Mouse (Mus musculus) T-helper 17 cell (primary cell): ENCODE measurements around the gene Selenot.

Source experiments
- in situ Hi-C, 2 experiments: fragments of 300-600 bp; cut with MboI, MseI; formaldehyde crosslinking; loops; 1 replicate in 1 of 2; 2 replicates in 1 of 2; pipeline ENCODE4 v1.15.1; 2025; ENCODE audit warnings: high pct_unique_total_duplicates in 2 of 2

Selenot gene

DNA sequence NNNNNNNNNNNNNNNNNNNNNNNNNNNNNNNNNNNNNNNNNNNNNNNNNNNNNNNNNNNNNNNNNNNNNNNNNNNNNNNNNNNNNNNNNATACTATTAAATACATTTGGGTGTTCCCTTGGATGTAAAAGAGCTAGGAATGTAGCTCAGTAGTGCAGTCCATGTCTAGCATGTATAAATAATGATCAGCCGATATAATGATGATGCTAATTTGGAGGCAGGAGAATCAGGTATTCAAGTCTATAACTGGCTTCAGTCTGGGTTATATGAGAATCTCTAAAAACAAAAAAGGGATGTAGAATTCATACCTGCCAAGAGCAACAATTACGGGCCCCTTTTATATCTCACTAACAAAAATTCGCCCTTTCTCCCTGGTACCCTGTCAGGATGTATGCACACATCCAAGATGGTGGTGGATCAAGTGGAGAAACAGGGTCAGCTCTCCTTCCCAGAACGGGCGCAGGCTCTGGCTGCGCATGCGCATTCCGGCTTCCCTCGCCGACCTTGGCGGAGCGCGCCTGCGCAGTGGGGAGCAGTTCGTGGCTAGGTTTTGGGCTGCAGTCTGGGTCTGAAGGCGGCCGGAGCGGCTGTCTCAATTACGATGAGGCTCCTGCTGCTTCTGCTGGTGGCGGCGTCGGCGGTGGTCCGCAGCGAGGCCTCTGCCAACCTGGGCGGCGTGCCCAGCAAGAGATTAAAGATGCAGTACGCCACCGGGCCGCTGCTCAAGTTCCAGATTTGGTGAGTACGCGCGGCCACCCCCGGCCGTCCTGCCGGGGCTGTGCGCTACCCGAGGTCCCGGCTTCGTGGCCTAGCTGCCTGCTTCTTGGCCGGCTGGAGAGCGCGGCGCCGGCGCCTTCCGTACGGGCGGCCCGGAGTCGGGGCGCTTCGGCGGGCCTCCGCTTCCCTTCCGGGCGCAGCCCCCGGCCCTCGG is at the start of gene Selenot:
Gene Selenot, plus strand, starts transcription at position 500 of the 930 bp plus-strand sequence.
- in situ Hi-C loops: loop anchor here in 1 of 2 experiments (5.0 to 25.0 kb wide), 2 partner anchors 106 to 739 kb away; partner anchors contain the start of gene Pfn2

GRCm38 (mm10) chr3:58536573-58536972 is 39.9 kb upstream of the Selenot start:
- in situ Hi-C loops: loop anchor here in 1 of 2 experiments (25.0 kb wide), 1 partner anchor 2001 kb away; no protein-coding TSS in a partner anchor

DNA sequence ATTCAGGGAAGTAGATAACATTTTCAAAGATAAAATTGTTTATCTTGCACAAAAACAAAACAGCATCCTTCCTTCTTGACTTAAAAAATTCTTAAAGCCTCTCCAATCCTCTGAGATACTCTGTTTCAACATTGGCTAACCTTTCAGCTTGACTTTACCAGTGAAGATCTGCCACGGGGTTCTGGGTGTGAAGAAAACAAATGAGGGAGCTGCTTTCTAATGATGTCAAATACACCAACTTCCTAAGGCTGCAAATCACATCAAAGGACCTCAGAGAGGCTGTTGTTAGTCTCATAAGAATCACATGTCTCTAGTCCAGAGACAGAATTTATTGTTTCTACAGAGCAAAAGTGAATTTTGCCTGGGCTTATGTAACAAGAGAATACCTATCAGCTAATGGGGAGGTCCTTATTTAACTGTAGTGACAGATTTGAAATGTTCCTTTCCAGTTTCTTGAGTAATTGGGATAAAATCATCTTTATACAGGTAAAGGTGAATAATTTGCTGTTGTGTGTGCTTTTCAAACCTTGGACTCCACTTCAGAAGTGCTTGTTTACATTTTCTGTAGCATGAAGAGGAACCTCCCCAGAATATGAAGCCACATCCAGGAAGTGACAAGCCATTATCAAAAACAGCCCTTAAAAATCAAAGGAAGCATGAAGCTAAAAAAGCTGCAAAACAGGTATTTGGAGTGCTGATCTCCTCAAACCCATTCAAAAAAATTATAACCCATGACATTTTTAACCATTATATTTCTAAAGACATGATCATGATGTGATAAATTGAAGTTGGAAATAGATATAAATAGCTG is 24.2 kb upstream of the Selenot start:
- in situ Hi-C loops: no loop called here

- in situ Hi-C loops: no loop called here
These were observed 19.8 kb upstream of the Selenot start for GRCm38 (mm10) chr3:58556649-58557048.

DNA sequence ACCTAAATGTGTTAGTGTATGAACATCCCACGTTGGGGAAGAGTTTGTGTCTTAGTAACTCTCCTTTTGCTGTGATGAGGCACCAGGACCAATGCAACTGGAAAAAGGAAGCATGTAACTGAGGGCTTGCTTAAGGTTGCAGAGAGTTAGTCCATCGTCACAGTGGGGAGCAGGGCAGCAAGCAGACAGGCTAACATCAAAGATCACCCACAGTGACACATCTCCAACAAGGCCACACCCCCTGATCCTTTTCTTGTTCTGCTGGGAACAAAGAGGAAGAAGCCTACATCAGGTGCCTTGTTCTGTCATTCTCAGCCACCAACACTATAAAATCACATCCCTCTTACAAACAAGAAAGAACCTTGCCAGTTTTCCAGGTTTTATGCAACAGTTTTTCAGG is 16.5 kb upstream of the Selenot start:
- in situ Hi-C loops: no loop called here

DNA sequence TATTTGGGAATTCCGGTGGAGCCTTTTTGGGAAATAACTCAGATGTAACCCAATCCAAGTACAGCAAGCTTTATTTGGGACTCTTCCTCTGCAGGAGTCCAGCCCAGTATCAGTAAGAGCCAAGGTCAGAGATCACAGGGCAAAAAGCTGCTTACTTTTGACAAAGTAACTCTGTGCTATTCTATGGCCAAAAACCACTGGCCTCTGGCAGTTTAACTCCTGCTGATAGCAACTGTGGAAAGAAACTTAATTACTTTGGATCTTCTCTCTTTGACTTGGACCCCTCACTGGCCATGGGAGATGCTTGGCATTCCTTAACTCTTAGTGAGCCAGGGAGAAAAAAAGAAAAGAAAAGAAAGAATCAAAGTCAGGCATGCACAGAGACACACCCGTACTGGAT is 15.0 kb upstream of the Selenot start:
- in situ Hi-C loops: no loop called here

- in situ Hi-C loops: no loop called here
These were observed 5.6 kb upstream of the Selenot start for GRCm38 (mm10) chr3:58570821-58571220.

DNA sequence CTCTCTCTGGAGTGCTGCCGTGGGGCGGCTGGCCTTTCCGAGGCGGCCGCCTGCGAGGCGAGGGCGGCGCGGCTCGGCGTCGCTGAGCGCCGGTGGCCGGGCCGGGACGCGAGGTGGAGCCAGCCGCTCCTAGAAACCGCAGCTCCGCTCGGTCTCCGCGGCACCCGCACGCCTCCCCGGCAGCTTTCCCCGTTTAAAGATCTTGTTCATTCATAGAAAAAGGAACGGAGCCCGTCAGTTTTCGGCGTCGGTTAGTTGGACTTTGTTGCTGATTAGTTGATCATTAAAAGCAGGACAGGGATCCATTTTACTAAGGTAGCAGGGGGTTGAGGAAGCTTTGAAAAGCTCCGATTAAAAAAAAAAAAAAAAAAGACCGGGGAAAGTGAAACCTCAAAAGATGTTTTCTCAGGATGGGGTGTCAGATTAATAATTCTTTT is 649 bp downstream of the Selenot start:
- in situ Hi-C loops: loop anchor here in 1 of 2 experiments (5.0 to 25.0 kb wide), 2 partner anchors 105 to 740 kb away; partner anchors contain the start of gene Pfn2

DNA sequence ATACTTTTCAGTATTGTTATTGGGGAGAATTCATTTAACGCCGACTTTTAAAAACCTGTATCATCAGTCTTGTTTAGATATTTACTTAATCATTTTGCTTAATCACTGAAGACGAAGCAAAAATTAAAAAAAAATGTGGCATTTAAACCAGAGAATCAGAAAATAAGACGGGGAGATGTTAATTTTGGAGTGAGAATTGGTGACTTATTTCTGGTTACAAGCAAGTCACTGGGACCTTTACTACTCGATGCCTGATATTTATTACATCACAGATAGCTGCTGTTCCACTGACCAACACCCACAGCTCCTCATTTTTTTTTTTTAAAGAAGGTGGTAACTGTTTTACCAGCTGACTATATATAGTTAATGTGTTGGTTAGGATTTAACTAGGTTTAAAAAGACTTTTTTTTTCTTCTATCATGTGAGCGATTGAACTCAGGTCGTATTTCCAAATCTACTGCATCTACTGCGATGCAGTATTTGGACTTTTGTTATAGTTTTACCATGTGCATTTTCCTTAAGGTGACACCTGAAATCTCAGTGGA is 1.1 kb downstream of the Selenot start:
- in situ Hi-C loops: loop anchor here in 1 of 2 experiments (5.0 to 25.0 kb wide), 2 partner anchors 105 to 740 kb away; partner anchors contain the start of gene Pfn2

DNA sequence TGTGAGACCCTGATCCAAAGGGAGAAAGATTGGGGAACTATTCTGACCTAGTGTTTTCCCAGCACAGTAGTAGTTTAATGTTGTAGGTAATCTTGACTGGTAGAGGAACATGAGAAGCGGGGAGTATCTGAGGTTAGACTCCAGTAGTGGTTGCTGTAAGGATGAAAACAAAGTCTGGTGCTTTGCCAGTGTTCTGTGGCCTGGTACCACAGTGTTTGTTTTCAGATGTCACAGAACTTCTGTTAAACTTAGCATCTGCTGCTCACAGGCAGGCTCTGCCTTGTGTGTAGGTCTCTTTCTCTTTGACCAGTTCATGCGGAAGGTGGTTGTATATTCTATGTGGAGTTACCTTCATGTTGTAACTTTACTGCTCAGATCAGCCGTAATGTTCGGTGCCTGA is 5.1 kb downstream of the Selenot start:
- in situ Hi-C loops: loop anchor here in 1 of 2 experiments (25.0 kb wide), 1 partner anchor 744 kb away; the partner anchor contains the start of gene Pfn2

GRCm38 (mm10) chr3:58582297-58582696 is 5.9 kb downstream of the Selenot start:
- in situ Hi-C loops: loop anchor here in 1 of 2 experiments (25.0 kb wide), 1 partner anchor 745 kb away; the partner anchor contains the start of gene Pfn2

DNA sequence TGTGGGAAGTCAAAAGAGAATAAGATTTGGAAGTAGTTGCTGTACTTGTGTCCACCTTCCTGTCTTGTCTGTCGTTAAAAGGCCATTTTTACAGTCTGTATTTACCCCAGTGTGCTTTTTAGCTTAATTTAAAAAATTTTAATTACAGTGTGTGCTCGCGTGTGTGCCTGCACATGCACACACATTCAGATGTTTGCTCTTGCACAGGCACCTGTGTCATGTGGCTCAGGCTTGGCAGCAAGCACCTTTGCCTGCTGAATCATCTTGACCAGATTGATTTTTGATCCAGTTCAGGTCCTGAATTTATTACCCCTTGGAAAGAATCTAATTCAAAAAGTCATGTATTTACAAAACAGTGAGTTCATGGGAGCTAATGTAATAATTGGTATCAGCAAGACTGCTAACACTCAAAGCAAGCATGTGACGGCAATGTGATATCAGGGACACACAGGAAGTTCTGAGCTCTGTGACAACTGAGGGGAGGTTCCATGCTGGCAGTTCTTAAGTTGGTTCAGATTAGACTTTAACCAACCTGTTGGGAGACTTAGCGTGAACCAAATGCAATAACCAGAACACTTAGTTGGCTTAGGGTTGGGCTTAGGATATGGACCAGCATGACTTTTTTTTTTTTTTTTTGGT is 6.5 kb downstream of the Selenot start:
- in situ Hi-C loops: loop anchor here in 1 of 2 experiments (25.0 kb wide), 1 partner anchor 746 kb away; the partner anchor contains the start of gene Pfn2

- in situ Hi-C loops: loop anchor here in 1 of 2 experiments (25.0 kb wide), 1 partner anchor 753 kb away; the partner anchor contains the start of gene Pfn2
These were observed 14.1 kb downstream of the Selenot start for GRCm38 (mm10) chr3:58590544-58590943.

DNA sequence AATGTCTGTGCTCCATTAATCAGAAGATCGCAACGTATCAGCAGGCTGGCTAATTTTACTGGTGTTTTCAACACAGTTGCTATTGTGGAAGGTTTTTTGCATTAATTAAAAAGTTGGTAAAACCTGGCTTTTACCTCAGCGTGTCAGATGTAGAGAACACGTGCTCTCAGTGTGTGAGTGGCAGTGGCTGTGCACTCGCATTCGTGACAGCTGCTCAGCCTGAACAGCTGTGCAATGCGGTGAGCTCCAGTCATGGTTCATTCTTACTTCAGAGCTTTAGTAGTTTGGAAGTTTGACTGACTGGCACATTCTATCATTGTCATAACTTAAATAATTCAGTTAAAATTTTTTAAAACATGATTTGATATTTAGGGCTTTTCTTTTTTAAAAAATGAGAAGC is 16.2 kb downstream of the Selenot start:
- in situ Hi-C loops: loop anchor here in 1 of 2 experiments (25.0 kb wide), 1 partner anchor 755 kb away; the partner anchor contains the start of gene Pfn2

- in situ Hi-C loops: loop anchor here in 1 of 2 experiments (25.0 kb wide), 1 partner anchor 756 kb away; the partner anchor contains the start of gene Pfn2
These were observed 17.2 kb downstream of the Selenot start for GRCm38 (mm10) chr3:58593623-58594022.

- in situ Hi-C loops: no loop called here
These were observed 32.1 kb downstream of the Selenot start for GRCm38 (mm10) chr3:58608506-58608905.

GRCm38 (mm10) chr3:58609985-58610384 is 33.5 kb downstream of the Selenot start:
- in situ Hi-C loops: no loop called here

- in situ Hi-C loops: no loop called here
These were observed 44.6 kb downstream of the Selenot start for GRCm38 (mm10) chr3:58621066-58621465.

DNA sequence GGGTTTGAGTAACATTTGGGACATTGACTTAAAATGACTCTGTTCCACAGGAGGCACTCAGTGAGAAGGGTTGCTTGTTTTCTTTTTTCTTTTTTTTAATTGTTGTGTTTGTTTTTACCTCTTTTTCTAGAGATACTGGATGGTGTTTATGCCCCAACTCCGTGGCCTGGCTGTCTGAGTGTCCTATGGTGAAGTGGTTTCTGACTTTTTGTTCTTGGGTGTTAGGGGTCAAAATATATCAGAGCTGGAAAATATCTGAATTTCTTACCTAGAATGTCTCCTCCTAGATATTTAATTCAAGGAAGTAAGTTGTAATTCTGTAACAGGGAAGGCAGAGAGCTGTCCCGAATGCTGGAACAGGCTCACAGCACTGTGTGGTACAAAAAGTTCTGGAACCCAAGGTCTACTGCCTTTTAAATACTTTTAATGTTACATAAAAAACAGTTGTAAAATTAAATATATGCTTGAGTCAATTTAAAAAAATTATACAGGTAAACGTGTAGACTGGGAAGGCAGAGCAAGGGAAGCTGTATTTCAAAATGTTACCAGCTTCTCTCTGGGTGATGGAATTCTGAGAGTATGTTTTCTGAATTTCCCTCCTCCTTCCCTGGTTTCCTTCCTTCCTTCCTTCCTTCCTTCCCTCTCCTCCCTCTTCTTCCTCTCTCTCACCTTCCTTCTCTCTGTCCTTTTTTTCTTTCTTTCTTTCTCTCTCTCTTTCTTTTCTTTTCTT is 46.4 kb downstream of the Selenot start:
- in situ Hi-C loops: no loop called here

- in situ Hi-C loops: loop anchor here in 1 of 2 experiments (25.0 kb wide), 1 partner anchor 463 kb away; no protein-coding TSS in a partner anchor
These were observed 48.5 kb downstream of the Selenot start for GRCm38 (mm10) chr3:58624981-58625380.
